Mouse (Mus musculus) E14TG2a.4 (cell line): ENCODE measurements at regions not wholly inside any gene's neighbourhood (a gene's known extent, or its start where the extent isn't known, plus 50 kb on each side); places are given as distances from the start of the nearest gene placed in this dataset.

Experiments
- H3K27me3 ChIP-seq: 2 replicates; pipeline ENCODE4 v1.6.1; 2014; ENCODE audit warnings: low read length, control low read depth; ENCODE audit not compliant: insufficient read depth
- H3K36me3 ChIP-seq: 2 replicates; pipeline ENCODE4 v1.6.1; 2014; ENCODE audit warnings: low read length, control low read depth; ENCODE audit not compliant: insufficient read depth
- H3K4me1 ChIP-seq: replicated peaks from 2 replicates; pipeline ENCODE4 v1.6.1; 2014; ENCODE audit warnings: low read depth, low read length, control low read depth
- H3K4me3 ChIP-seq: replicated peaks from 2 replicates; pipeline ENCODE4 v1.5.1; 2014; ENCODE audit warnings: mild to moderate bottlenecking, low read length
- H3K9me3 ChIP-seq: 2 replicates; pipeline ENCODE4 v1.6.1; 2014; ENCODE audit warnings: low read length, control low read depth
- CTCF ChIP-seq: conservative IDR thresholded peaks from 2 replicates; pipeline ENCODE4 v1.5.1; 2014; ENCODE audit warnings: low read length
- NANOG ChIP-seq: IDR thresholded peaks from 2 replicates; pipeline ENCODE4 v1.6.1; 2014; ENCODE audit warnings: borderline replicate concordance, low read length, mixed read lengths
- POU5F1 ChIP-seq: IDR thresholded peaks from 2 replicates; pipeline ENCODE4 v1.6.1; 2014; ENCODE audit warnings: low read length, borderline replicate concordance

- TF ChIP-seq POU5F1 (no peak), CTCF (no peak), NANOG (no peak)
- H3K9me3 ChIP-seq: peaks cover 18% of the 10 kb centered on the region
- no peaks in the 10 kb centered on the region for H3K36me3 ChIP-seq
- H3K4me1 ChIP-seq: peaks cover 19% of the 10 kb centered on the region
- peaks cover 10% of the 10 kb centered on the region; the same call in 1 of the 2 replicates for H3K27me3 ChIP-seq
- H3K4me3 ChIP-seq: no peak overlapping the region
Measured at GRCm38 (mm10) chr4:140324971-140325676, 78.5 kb upstream of the Igsf21 start.

GRCm38 (mm10) chr4:140320120-140320921 is 73.7 kb upstream of the Igsf21 start:
- Histone ChIP-seq H3K36me3 (no peaks in the 10 kb centered on the region), H3K9me3 (peaks cover 13% of the 10 kb centered on the region), H3K4me3 (no peak overlapping the region), H3K4me1 (no peaks in the 10 kb centered on the region), H3K27me3 (peaks cover 13% of the 10 kb centered on the region; the same call in 1 of the 2 replicates)
- TF ChIP-seq NANOG: no peak
- TF ChIP-seq CTCF: no peak
- no peak for TF ChIP-seq POU5F1

GRCm38 (mm10) chr4:140312635-140313034 is 66.1 kb upstream of the Igsf21 start:
- no peaks in the 10 kb centered on the region for H3K27me3 ChIP-seq
- no peaks in the 10 kb centered on the region for H3K36me3 ChIP-seq
- H3K4me1 ChIP-seq: no peaks in the 10 kb centered on the region
- TF ChIP-seq CTCF (no peak), POU5F1 (no peak), NANOG (no peak)
- no peak overlapping the region for H3K4me3 ChIP-seq
- no peaks in the 10 kb centered on the region for H3K9me3 ChIP-seq

DNA sequence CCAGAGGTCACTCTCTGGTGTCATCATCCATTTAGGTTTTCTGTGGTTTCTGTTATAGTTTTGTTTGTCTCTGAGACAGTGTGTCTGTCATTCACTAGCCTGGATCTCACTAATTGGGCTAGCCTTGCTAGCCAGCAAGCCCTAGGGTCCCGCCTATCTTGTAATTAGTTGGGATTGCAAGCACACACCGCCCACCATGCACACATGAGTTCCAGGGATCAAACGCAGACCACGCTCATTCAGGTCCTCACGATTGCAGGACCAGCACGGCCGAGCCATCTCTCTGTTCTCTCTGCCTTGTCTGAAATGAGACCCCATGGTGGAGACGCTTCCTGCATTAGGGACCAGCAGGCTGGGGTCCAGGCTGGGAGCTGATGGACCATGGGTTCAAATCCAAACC is 60.9 kb upstream of the Igsf21 start:
- TF ChIP-seq NANOG (no peak), CTCF (no peak), POU5F1 (no peak)
- Histone ChIP-seq H3K36me3 (no peaks in the 10 kb centered on the region), H3K9me3 (no peaks in the 10 kb centered on the region), H3K27me3 (peaks cover 5% of the 10 kb centered on the region), H3K4me3 (no peak overlapping the region), H3K4me1 (no peaks in the 10 kb centered on the region)

DNA sequence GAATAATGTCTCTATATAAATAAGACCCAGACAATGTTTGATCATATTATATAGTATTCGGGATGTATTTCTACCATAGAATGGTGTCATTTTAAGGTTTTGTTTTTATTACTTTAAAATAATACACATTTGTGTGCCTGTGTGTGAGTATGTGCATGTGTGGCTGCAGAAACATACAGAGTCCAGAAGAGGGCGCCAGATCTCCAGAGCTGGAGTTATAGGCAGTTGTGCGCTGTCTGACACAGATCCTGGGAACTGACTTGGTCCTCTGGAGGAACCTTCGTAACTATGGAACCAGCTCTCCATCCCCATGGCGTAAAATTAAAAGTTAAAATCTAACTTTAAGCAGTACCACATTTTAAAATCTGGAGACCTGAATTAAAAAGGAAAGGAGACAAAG is 58.4 kb upstream of the Igsf21 start:
- H3K27me3 ChIP-seq: peaks cover 23% of the 10 kb centered on the region
- H3K9me3 ChIP-seq: no peaks in the 10 kb centered on the region
- H3K4me1 ChIP-seq: peaks cover 9% of the 10 kb centered on the region
- TF ChIP-seq NANOG (no peak), CTCF (peak; percentile 68)
- H3K36me3 ChIP-seq: no peaks in the 10 kb centered on the region
- no peak overlapping the region for H3K4me3 ChIP-seq

- Histone ChIP-seq H3K4me1 (peaks cover 21% of the 10 kb centered on the region), H3K9me3 (no peaks in the 10 kb centered on the region)
- no peak for TF ChIP-seq POU5F1
- TF ChIP-seq CTCF: no peak
Measured at GRCm38 (mm10) chr4:140301661-140302060, 55.1 kb upstream of the Igsf21 start.

GRCm38 (mm10) chr4:140297912-140298620 is 51.5 kb upstream of the Igsf21 start:
- peak overlapping the region; percentile 53 for H3K4me3 ChIP-seq
- H3K9me3 ChIP-seq: no peaks in the 10 kb centered on the region
- H3K36me3 ChIP-seq: no peaks in the 10 kb centered on the region
- H3K27me3 ChIP-seq: peaks cover 29% of the 10 kb centered on the region
- TF ChIP-seq CTCF (no peak), POU5F1 (no peak), NANOG (no peak)
- H3K4me1 ChIP-seq: peaks cover 21% of the 10 kb centered on the region

More at GRCm38 (mm10) chr4:140301661-140302060, 55.1 kb upstream of the Igsf21 start:
- Histone ChIP-seq H3K27me3 (peaks cover 29% of the 10 kb centered on the region), H3K36me3 (no peaks in the 10 kb centered on the region), H3K4me3 (no peak overlapping the region)
